Mouse (Mus musculus) adrenal gland, postnatal 25 days (tissue): ENCODE data around the gene Ak7. TPM values are rescaled to one million over a fixed set of nuclear protein-coding genes. Genes with fewer than 3 reads are reported as not detected.

ENCODE experiments used
- DNase-seq: peaks from one replicate; pipeline ENCODE4 v3.0.0; 2021; ENCODE audit warnings: mixed read lengths
- total RNA-seq: library from RNA; stranded (reverse); gene quantifications from 2 replicates; pipeline ENCODE4 v1.2.3, GENCODE M21; 2021

The Ak7 gene
- total RNA-seq, 1 experiment from 2014 or later = 0.39 TPM

DNA sequence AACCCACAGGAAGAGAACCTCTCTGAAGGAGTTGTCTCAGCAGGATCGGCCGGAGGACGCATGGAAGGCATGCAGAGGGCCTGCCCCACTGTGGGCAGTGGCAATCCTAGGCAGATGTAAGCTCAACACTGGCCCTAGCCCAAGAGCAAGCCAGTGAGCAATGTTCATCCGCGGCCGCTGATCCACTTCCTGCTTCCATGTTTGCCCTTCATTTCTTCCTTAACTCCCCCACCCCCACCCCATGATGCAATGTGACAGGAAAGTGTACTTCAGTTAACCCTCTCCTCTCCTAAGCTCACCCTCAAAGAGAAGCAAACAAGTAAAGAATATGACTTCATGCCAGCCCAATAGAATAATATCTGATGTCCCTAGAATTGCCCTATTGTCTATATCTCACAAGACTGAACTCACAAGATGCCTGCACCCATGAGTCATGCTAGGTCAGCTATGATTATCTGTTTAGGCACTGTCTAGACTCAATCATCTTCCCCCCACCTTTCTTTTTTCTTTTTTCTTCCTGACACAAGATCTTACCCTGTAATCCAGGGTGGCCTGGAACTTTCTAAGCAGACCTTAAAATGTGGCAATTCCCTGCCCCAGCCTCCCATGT, 25.2 kb downstream of the Ak7 start:
- no peak for DNase-seq

DNA sequence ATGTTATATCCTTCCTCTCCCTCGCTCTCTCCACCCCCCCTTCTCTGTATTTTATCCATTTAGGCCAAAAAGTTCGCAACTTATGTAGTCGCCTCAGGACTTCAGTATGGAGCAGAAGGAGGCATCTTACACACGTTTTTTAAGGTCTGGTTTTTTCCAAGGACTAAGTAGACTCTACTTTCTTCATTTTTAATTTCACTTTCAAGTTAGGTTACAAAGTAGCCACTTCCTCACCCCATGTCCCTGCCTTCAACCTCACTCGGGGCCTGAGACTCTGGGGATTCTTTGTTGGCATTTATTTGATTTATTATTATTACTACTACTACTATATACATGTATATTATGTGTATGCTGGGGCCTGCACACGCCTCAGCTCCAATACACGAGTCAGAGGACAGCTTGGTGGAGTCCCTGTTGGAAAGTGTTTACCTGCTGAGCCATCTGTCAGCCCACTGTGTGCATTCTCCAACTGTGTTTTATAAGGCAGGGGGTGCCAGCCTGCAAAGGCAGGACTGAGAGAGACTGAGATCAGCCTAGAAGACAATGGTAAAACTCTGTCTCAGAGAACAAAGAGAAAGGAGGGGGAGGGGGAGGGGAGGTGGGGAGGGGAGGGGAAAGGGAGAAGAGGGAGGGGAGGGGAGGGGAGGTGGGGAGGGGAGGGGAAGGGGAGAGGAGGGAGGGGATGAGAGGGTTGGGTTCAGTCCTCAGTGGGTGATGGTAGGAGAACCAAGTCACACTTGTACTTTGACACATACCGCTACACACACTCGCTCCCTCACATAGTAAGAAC, 27.8 kb downstream of the Ak7 start:
- DNase-seq = no peak

- no peak for DNase-seq
Observed at GRCm38 (mm10) chr12:105735226-105735888, 29.6 kb downstream of the Ak7 start.

- no peak for DNase-seq
Observed at GRCm38 (mm10) chr12:105735889-105736251, 30.1 kb downstream of the Ak7 start.

GRCm38 (mm10) chr12:105738316-105739096, 32.7 kb downstream of the Ak7 start:
- DNase-seq = no peak

DNA sequence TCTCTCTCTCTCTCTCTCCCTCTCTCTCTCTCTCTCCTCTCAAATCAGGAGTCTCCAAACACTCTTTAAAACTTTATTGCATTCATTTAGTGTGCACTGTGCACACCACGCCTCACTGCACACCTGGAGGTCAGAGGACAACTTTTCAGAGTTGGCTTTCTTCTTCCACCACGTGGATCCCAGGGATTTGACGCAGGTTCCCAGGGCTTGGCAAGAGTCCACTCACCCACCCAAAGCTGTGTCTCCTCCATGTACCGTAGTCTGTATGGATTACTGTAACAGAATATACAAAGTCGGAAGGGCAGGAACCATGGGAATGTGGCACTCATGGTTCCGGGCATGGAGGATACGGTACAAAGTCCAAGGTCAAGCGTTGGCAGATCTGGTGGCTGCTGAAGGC, 33.9 kb downstream of the Ak7 start:
- DNase-seq = no peak

- DNase-seq = no peak
Observed at GRCm38 (mm10) chr12:105748114-105748513, 42.3 kb downstream of the Ak7 start.

DNA sequence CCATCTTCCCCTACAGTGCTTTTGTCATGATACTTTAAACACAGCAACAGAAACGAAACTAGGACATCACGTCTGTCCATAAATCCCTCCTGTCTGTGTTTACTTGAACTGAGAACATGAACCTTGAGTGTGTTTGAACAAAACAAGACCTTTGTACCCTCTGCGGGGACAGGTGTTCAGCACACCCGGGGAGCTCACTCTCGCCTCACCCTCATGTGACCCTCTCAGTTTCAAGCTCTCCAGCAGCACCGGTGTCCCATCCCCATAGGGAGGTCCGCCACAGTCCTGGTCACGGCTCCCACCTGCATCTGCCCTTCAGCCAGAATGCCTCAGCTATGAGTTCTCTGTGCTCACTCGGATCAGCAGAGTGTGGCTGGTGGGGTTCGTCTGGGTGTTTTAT, 48.0 kb downstream of the Ak7 start:
- no peak for DNase-seq

- DNase-seq = no peak
Observed at GRCm38 (mm10) chr12:105757816-105758497, 52.2 kb downstream of the Ak7 start.

DNA sequence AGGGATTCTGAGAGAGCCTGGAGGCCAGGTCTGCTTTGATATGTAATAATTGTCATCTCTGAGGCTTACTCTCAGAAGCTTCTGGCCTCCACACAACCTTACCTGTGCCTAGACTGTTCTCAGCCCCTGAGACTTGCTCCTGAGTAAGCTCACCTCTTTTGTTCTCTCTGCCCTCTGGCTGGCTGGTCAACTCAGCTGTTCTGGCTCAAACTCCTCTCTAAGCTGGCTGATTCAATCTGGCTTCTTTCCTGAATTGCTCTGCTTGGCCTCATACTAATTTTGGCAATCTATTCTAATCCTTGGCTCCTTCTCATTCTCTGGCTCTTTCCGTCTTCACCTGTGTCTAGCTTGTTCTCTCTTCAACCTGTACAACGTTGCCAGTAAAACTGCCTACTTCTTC, 53.1 kb downstream of the Ak7 start:
- no peak for DNase-seq

DNA sequence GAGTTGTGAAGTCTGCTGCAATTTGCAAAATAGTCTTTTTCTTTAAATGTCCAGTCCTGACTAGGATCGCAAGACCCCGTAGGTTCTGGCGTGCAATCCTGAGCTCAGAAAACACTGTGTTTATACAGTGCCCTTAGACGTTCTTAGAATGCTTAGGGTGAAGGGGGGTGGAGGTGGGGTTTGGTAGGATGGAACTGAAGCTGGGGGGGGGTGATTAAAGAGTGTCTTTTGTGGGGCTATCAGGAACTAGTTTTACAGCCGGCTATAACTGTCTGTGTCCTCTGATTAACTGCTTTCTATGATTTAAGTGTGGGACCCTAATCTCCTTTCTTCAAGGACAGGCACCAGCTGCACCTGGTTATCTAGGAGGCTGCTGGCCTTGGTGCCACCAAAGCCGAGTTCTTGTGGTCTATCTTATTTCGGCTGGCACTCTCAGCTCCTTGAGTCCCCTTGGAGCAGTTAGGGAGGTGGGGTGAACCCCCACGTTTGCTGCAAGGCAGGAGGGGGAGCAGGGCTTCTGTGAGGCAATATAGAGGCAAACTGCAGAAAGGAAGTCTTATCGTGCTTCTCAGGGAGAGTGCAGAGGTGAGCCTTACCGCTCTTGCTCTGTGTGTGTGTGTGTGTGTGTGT, 54.2 kb downstream of the Ak7 start:
- no peak for DNase-seq

- no peak for DNase-seq
Observed at GRCm38 (mm10) chr12:105761171-105761570, 55.4 kb downstream of the Ak7 start.

- DNase-seq = no peak
Observed at GRCm38 (mm10) chr12:105761629-105762028, 55.9 kb downstream of the Ak7 start.

DNA sequence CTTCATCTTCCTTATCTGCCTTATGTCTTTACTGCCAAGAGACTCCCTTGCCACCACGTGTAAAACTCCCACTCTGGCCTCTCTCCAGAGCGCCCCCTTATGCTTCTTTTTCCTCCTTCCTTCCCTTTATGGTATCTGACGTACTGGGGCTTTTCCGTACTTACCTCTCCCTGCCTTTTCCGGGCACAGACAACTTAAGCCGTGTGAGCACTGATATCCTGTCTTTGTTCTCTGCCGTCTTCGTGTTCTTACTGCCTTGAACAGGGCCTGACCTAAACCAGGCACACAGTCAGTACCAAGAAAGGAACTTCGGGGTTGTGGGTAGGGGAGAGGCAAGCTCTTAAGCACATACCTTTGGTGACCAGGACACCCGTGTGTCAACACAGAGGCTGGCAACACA, 63.9 kb downstream of the Ak7 start:
- DNase-seq = no peak

- DNase-seq = peak; percentile 33
Observed at GRCm38 (mm10) chr12:105774871-105775270, 69.1 kb downstream of the Ak7 start.

DNA sequence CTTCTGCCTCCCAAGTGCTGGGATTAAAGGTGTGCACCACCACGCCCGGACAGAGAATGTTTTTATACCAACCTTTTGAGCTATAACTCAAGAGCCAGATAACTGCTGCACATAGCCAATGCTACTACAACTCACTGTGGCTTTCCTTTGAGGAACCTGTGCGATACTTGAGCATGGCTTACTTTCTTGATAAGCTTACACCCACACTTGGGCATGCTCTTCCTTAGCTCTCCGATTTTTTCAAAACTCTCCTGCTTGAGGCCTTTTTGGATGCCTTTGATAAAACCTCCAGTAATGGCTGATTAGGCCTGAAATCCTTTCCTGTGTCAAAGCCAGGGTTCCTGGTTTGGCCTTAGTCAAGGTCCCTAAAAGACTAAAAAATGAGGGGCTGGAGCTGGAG, 71.9 kb downstream of the Ak7 start:
- DNase-seq = no peak

- peak; percentile 87 for DNase-seq
Observed at GRCm38 (mm10) chr12:105784196-105784999, 78.6 kb downstream of the Ak7 start, which contains the start of gene Papola. Gene Papola, plus strand, starts transcription at chr12:105784694.

DNA sequence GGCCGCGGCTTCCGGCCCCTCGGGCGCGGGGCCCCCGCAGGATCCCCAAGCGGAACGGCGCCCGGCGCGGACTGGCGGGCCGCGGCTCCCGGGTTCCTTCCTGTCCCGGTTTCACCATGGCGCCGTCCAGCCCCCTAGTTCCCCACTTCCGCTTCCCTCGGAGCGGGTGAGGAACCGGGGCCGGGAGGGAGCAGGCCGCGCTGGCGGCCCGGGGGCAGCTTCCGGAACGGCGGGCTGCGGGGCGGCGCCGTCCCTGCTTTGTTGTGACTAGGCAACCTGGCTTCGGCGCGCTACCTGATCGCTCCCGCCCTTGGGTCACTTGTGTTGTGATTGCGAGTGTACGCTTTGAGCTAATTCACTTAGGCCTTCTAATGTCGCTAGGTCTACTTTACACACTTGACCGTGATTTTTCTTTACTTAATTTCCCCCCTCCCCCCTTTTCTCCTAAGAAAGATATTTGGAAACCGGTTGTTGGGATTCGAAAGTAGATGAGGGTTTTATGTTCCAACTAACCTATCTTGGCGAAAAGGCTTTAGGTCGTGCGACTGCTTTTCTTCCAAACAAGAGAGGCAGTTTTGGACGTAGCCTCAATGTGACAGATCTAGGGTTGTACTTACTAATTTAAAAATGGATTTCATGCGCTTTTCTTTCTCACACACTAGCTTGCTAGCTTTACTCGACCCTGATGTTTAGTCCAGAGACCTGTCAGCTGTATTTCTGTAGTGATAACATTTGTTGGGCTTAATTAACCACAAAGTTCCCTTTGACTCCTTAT, 79.4 kb downstream of the Ak7 start:
- DNase-seq = peak; percentile 75

GRCm38 (mm10) chr12:105786113-105786512, 80.3 kb downstream of the Ak7 start:
- DNase-seq = no peak

DNA sequence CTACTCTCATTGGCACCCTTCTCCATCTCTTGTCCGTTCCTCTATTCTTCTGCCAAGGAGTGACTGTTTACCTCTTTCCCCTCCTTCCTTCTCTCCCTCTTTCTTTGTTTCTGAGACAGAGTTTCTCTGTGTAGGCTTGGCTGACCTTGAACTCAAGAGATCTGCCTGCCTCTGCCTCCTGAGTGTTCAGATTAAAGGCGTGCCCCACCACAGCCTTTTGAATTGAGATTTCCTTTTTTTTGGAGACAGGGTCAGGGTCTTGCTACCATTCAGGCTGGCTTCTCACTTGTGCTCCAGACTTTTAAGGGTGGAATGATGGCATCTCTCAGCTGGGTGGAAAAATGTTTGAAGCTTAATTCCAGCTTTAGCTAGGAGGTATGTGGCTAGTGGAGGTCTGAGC, 81.8 kb downstream of the Ak7 start:
- no peak for DNase-seq
